Mouse (Mus musculus) C2C12 (cell line): ENCODE measurements around the gene Arglu1.

Experiments
- CTCF ChIP-seq: IDR thresholded peaks from one replicate; pipeline ENCODE4 v1.5.1; 2011; ENCODE audit not compliant: control insufficient read depth, insufficient read depth, insufficient read length
- MYOD1 ChIP-seq: IDR thresholded peaks from one replicate; pipeline ENCODE4 v1.6.1; 2011; ENCODE audit warnings: low read depth; ENCODE audit not compliant: control insufficient read depth, insufficient read length

DNA sequence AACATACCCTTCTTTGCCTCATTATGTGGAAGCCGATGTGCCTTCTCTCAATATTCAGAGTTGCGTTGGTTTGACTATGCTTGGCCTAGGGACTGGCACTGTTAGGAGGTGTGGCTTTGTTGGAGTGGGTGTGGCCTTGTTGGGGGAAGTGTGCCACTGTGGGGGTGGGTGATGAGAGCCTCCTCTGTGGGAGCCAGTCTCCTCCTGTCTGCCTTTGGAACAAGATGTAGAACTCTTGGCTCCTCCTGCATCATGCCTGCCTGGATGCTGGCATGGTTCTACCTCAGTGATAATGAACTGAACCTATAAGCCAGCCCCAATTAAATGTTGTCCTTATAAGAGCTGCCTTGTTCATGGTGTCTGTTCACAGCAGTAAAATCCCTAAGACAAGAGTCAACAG is 38.3 kb upstream of the Arglu1 start:
- TF ChIP-seq CTCF = no peak
- no peak for TF ChIP-seq MYOD1
